Mouse (Mus musculus) embryo, embryonic 10.5 days (tissue): ENCODE data around the gene Gm47996.

Source experiments
- DNase-seq: peaks from one replicate; pipeline ENCODE4 v3.0.0-alpha.2; 2015; ENCODE audit warnings: low spot score

The Gm47996 gene

DNA sequence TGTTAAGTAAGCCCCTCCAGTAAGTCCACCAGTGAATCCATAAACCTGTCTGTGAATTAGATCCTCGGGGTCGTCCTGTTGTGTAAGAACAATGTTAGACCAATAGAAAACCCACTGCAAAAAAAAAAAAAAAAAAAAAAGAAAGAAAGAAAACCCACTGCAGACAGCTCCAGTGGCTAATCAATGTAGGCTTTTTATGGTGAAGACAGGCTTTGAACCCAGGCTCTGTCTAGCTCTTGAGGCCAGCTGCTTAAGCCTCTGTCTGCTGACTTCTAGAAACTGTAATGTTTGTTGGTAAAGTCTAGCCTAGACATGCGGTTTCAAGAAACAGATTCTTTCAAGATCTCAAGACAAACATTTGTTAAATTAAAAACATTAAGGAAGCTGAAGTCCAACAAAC, 40.2 kb downstream of the Gm47996 start:
- DNase-seq: no peak

DNA sequence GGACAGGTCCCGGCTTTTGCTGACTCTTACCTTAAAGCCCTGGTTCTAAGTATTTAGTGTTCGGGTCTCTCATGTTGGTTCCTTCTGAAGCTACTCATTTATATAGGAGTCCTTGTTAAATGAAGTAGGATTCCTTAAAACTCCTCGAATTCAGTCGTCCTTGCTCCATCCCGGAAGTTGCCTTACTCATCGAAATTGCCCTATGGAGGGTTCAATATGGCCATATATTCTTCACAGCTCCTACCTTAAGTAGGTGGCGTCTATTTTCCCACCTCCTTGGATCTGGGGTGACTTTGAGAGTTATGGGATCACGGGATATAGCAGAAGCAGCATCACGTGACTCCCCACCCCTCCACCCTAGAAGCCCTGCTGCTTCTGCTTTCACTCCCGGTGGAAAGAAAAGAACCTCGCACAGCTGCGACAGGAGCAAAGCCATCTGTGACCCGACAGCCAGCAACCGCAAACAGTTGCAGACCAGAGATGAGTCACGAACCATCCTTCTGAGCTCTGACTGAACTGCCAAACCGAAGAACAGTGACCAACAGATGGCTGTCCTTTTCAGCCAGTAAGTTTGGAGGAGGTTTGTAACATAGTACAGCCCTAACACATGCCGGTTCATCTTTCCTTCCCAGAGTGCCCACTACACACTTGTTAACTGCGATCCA, 40.7 kb downstream of the Gm47996 start:
- peak; percentile 20 for DNase-seq

- no peak for DNase-seq
Measured at GRCm38 (mm10) chr1:151251194-151252010, 41.5 kb downstream of the Gm47996 start.

DNA sequence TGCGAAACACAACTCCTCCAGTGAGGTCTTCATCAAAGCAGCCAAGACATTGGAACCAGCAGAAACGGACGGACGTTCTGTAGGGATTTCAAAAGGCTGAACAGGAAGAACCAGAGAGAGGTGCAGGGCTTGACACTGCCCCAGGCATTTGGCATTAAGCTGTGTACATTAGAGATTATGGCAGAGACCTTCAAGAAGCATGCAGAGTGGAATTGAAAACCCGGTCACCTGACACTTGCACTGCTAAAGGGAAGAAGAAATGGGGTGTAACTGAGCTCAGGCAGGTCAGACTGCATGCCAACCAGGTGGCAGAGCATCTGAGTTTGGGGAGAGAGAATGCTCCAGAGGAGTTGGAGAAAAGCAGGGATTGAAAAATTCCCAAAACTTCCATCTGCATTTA, 45.5 kb downstream of the Gm47996 start:
- no peak for DNase-seq

DNA sequence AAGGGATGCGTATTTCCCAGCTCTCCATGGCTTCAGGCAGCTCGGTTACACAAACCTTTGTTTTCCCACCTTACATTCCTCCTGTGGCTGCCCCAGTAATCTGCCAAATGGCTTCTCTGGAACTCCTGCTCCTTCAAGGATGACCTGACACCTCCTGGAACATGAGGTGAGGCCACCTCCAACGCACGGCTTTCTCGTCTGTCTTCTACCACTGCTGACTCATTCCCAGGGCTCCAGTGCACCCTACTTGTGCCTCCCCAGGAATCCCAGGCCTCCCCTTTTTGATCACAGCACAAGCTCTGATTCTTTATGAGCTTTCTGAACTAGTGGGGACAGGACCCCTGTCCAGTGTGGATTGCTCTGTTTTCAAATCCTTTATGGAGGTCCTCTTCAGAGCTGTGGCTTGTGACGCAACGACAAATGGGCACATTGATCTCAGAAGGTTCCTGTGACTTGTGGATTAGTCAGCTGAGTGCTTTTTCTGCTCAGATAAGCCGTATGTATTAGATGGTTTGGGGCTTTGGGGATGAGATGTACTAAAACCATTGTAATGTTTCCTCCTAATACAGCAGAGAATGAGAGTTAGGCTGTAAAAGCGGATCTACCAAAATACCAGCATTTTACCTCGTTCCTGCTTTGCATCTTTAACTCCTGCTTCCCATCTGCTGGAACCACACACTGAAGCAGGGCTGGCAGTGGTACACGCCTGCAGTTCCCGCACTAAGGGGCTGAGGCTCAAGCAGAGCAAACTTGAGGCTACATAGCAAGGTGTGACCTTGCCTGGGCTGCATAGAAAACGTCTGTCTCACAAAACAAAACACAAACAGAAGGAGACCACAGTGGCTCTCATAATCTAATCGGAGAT, 48.4 kb downstream of the Gm47996 start:
- DNase-seq: no peak

- no peak for DNase-seq
Measured at GRCm38 (mm10) chr1:151259061-151259460, 49.1 kb downstream of the Gm47996 start.
